Mouse (Mus musculus) layer of hippocampus, adult 8-10 months (tissue): ENCODE measurements around the gene Sik2. TPM values are rescaled to one million over a fixed set of nuclear protein-coding genes. Genes with fewer than 3 reads are reported as not detected.

Experiments
- DNase-seq, 2 experiments: peaks; one replicate each; pipeline ENCODE4 v3.0.0; 2022; ENCODE audit warnings: low spot score in 2 of 2
- total RNA-seq, 4 experiments: library from RNA; stranded (reverse); gene quantifications; 2 replicates each; pipeline ENCODE4 v1.2.4; 2022

Gene Sik2
- total RNA-seq, 4 experiments from 2014 or later, result 34.7 to 40.4 (median 39.4) TPM

GRCm38 (mm10) chr9:50847606-50848368 lies 161.1 kb downstream of the Sik2 start:
- DNase-seq, result no peak

- no peak for DNase-seq
Measured at GRCm38 (mm10) chr9:50847133-50847532, 161.7 kb downstream of the Sik2 start.

GRCm38 (mm10) chr9:50845547-50845946 lies 163.3 kb downstream of the Sik2 start:
- no peak for DNase-seq

GRCm38 (mm10) chr9:50845081-50845480 lies 163.8 kb downstream of the Sik2 start, which contains the start of gene Ppp2r1b:
Gene Ppp2r1b, plus strand, starts transcription at chr9:50845301.
- DNase-seq, result no peak

Other genes with a start within 250 kb of the Sik2 start
- 10 to 100 TPM in 1 of 4 experiments, 1 to 10 TPM in 3; 5.4 to 10.9 (median 6.7) TPM for gene Fdxacb1, start 240.8 kb downstream of the Sik2 start, total RNA-seq
- gene Alg9, start 234.1 kb downstream of the Sik2 start, total RNA-seq, result 10 to 100 TPM; 21.2 to 34.8 (median 31.2) TPM
- 10 to 100 TPM; 23.3 to 33.3 (median 29.2) TPM for gene 1110032A03Rik, start 233.6 kb downstream of the Sik2 start, total RNA-seq
- 10 to 100 TPM; 17.0 to 20.1 (median 19.4) TPM for gene Ppp2r1b, start 163.8 kb downstream of the Sik2 start, total RNA-seq
- not detected for gene Btg4, start 51.8 kb upstream of the Sik2 start, total RNA-seq
- gene Layn, start 68.0 kb upstream of the Sik2 start, total RNA-seq, result 1 to 10 TPM; 5.9 to 7.2 (median 6.7) TPM
- under 1 TPM in 2 of 4 experiments, not detected in 2; 0.34 to 0.49 TPM for gene 4833427G06Rik, start 93.0 kb upstream of the Sik2 start, total RNA-seq
- gene Gm32742, start 156.4 kb upstream of the Sik2 start, total RNA-seq, result under 1 TPM in 1 of 4 experiments, not detected in 3; 0.10 TPM
- gene Pou2af1, start 204.6 kb upstream of the Sik2 start, total RNA-seq, result not detected